Mouse (Mus musculus) kidney, adult 2 months (tissue): ENCODE results near the gene Crip3. TPM values are rescaled to one million over a fixed set of nuclear protein-coding genes. Genes with fewer than 3 reads are reported as not detected.
A peak's percentile ranks its signal among the peaks of the same experiment; 100 is the strongest.

Experiments used
- DNase-seq: peaks from one replicate; pipeline ENCODE4 v3.0.0; 2021
- H3K27ac ChIP-seq: fragments of 200-500 bp; 2 replicates; pipeline ENCODE4 v1.5.1; 2012; ENCODE audit warnings: low read depth, low read length, control low read depth, inconsistent platforms; ENCODE audit not compliant: insufficient read depth
- H3K27me3 ChIP-seq: fragments of 200-500 bp; replicated peaks from 2 replicates; pipeline ENCODE4 v1.6.1; 2012; ENCODE audit warnings: mild to moderate bottlenecking, moderate library complexity, low read length, inconsistent platforms; ENCODE audit not compliant: control insufficient read depth, insufficient read depth
- H3K36me3 ChIP-seq: fragments of 200-500 bp; 2 replicates; pipeline ENCODE4 v1.6.1; 2012; ENCODE audit warnings: mild to moderate bottlenecking, moderate library complexity, low read length, inconsistent platforms; ENCODE audit not compliant: control insufficient read depth, insufficient read depth
- H3K4me1 ChIP-seq: fragments of 200-500 bp; 2 replicates; pipeline ENCODE4 v1.6.1; 2011; ENCODE audit warnings: low read length; ENCODE audit not compliant: control insufficient read depth, insufficient read depth
- H3K4me3 ChIP-seq: fragments of 200-500 bp; 2 replicates; pipeline ENCODE4 v1.5.1; 2011; ENCODE audit warnings: mild to moderate bottlenecking, low read depth, low read length, control low read depth; ENCODE audit not compliant: insufficient read depth
- CTCF ChIP-seq: fragments of 200-500 bp; conservative IDR thresholded peaks from 2 replicates; pipeline ENCODE4 v1.5.1; 2011; ENCODE audit warnings: low read depth, mild to moderate bottlenecking, control low read depth, low read length, moderate library complexity, mixed read lengths; ENCODE audit not compliant: insufficient read depth, insufficient read length
- POLR2A ChIP-seq: fragments of 200-500 bp; IDR thresholded peaks from one replicate; pipeline ENCODE4 v1.6.1; 2011; ENCODE audit warnings: low read depth, low read length, control low read depth
- WGBS: fragments of 180-500 bp; shearing (Covaris S2); methylation state at CpG from one replicate; pipeline ENCODE4 v1.1.7; 2018; 5-methylcytosine and 5-hydroxymethylcytosine counted together
- polyA plus RNA-seq: library from polyadenylated mRNA; depleted of rRNA; stranded (reverse); fragments of >200 nt; gene quantifications from 2 replicates; pipeline ENCODE4 v1.2.3, GENCODE M21; 2012

The Crip3 gene
- polyA plus RNA-seq, 1 experiment: 3.7 TPM

DNA sequence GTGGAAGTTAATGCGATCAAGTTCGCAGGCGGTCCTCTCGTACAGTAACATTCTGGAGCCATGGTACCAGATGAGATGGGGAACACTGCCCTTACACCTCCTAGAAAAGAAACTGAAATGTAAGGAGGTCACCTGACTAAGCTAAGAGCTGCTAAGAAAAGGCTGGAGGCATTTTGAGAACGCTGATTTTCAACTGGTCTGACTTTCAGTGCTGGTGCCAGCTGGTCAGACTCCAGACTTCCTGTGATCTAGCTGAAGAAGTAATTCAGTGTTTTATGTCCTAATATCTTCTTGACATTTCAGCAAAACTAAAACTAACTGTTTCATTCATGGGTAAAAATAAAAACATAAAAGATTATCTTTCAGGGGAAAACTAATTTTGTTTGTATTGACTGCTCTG lies 10.1 kb upstream of the Crip3 start:
- peak; percentile 28 for DNase-seq
- WGBS: 62% methylated on average over 5 of the region's 5 CpGs

DNA sequence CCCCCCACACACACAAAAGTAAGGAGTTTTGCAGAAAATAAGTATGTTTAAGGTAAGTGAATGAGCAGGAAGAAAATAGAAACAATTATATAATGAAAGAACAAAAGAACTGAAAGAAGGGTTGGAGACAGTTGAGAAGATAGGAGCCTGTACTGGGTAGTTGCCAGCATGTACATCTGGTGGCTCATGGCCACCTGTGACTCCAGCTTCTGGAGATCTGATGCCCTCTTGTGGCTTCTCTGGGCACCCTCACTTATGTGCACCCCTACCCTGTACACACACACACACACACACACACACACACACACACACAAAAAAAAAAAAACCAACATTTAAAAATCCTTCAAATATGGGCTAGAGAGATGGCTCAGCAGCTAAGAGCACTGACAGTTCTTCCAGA lies 9.0 kb upstream of the Crip3 start:
- Histone ChIP-seq H3K36me3 (no peaks in the 10 kb centered on the region), H3K4me1 (no peaks in the 10 kb centered on the region), H3K27ac (no peak overlapping the region), H3K27me3 (no peaks in the 10 kb centered on the region), H3K4me3 (no peak overlapping the region)
- DNase-seq: no peak
- TF ChIP-seq POLR2A (no peak), CTCF (no peak)

More for the DNA sequence above, 10.1 kb upstream of the Crip3 start:
- H3K4me1 ChIP-seq: no peaks in the 10 kb centered on the region
- no peak overlapping the region for H3K4me3 ChIP-seq
- no peaks in the 10 kb centered on the region; the same call in none of the 2 replicates for H3K36me3 ChIP-seq
- no peaks in the 10 kb centered on the region for H3K27me3 ChIP-seq
- TF ChIP-seq CTCF (no peak), POLR2A (no peak)
- H3K27ac ChIP-seq: no peak overlapping the region

- no peak for DNase-seq
- no peak overlapping the region for H3K27ac ChIP-seq
Measured at GRCm38 (mm10) chr17:46426496-46426895, 2.2 kb upstream of the Crip3 start.

GRCm38 (mm10) chr17:46433627-46434026 lies 4.9 kb downstream of the Crip3 start:
- Histone ChIP-seq H3K27ac (no peak overlapping the region), H3K27me3 (no peaks in the 10 kb centered on the region), H3K4me3 (no peak overlapping the region), H3K36me3 (no peaks in the 10 kb centered on the region), H3K4me1 (no peaks in the 10 kb centered on the region)
- WGBS: 4% methylated on average over 17 of the region's 17 CpGs
- peak; percentile 78 for DNase-seq
- TF ChIP-seq CTCF (0 out of 2 replicates have a peak, but pooled peaks have one; percentile 1), POLR2A (peak; percentile 18)

More at GRCm38 (mm10) chr17:46426496-46426895, 2.2 kb upstream of the Crip3 start:
- no peak for TF ChIP-seq POLR2A
- no peak for TF ChIP-seq CTCF
- Histone ChIP-seq H3K36me3 (no peaks in the 10 kb centered on the region), H3K4me1 (no peaks in the 10 kb centered on the region), H3K27me3 (no peaks in the 10 kb centered on the region), H3K4me3 (no peak overlapping the region)

- H3K27ac ChIP-seq: no peak overlapping the region
- H3K4me3 ChIP-seq: no peak overlapping the region; the same call in 1 of the 2 replicates
- peak; percentile 78 for TF ChIP-seq CTCF
- no peak for TF ChIP-seq POLR2A
- H3K27me3 ChIP-seq: no peaks in the 10 kb centered on the region
- WGBS: 23% methylated on average over 23 of the region's 23 CpGs
- peak; percentile 58 for DNase-seq
- no peaks in the 10 kb centered on the region for H3K4me1 ChIP-seq
- no peaks in the 10 kb centered on the region for H3K36me3 ChIP-seq
Measured at GRCm38 (mm10) chr17:46436672-46437366, 8.1 kb downstream of the Crip3 start.

- DNase-seq: peak; percentile 88
- peak within 1 kb of the TSS; percentile 2 for H3K4me3 ChIP-seq
- 74% methylated on average over 4 of the region's 4 CpGs for WGBS
- H3K27ac ChIP-seq: peak within 1 kb of the TSS; percentile 29; the same call in 1 of the 2 replicates
- no peaks in the 10 kb centered on the region for H3K36me3 ChIP-seq
- no peaks in the 10 kb centered on the region for H3K4me1 ChIP-seq
- H3K27me3 ChIP-seq: no peaks in the 10 kb centered on the region
- TF ChIP-seq CTCF: no peak
- no peak for TF ChIP-seq POLR2A
Measured at GRCm38 (mm10) chr17:46438298-46438873, 9.7 kb downstream of the Crip3 start, which contains the start of gene Slc22a7. Gene Slc22a7 (minus strand): TSS chr17:46438457.

DNA sequence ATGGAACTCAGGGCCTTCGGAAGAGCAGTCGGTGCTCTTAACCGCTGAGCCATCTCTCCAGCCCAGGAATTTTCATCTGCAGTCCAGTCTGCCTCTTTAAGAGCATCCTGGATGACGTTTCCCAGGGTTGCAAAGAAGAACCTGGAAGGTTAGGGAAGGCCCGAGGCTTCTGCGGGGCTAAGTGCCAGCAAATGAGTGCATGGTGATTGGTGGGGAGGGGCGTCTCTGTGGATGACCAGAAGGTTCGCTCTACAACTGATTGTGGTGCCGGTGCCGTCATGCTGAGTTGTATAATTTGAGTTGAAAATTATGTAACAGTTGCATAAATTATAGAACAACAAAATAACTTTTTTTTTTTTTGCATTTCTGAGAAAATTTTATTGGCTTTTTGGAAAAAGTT lies 10.4 kb downstream of the Crip3 start:
- no peaks in the 10 kb centered on the region for H3K36me3 ChIP-seq
- TF ChIP-seq POLR2A (no peak), CTCF (no peak)

More for the DNA sequence above, 10.4 kb downstream of the Crip3 start:
- WGBS: 88% methylated on average over 10 of the region's 10 CpGs
- DNase-seq: peak; percentile 69
- Histone ChIP-seq H3K27ac (no peak overlapping the region), H3K4me1 (no peaks in the 10 kb centered on the region), H3K27me3 (no peaks in the 10 kb centered on the region), H3K4me3 (no peak overlapping the region)
